Mouse (Mus musculus) 416B (cell line): ENCODE results near the gene Nup133.

Experiments
- DNase-seq: peaks from one replicate; pipeline ENCODE4 v3.0.0; 2011; ENCODE audit warnings: low read depth

Nup133 gene

DNA sequence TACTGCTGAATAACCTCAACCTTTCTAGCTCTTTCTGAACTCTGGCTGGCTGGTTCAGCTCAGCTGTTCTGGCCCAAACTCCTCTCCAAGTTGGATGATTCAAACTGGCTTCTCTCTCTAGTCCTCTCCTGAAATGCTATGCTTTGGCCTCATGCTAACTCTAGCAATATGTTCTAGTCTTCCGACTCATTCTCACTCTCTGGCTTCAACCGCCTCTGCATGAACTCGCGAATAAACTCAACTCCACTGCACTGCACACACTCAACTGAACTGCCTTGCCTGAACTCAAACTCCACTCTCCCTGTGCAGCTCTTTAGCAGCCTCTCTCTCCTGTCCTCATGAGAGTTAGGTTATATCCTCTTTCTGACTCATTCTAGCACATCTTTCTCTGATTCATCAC, 61.9 kb downstream of the Nup133 start:
- DNase-seq = no peak

DNA sequence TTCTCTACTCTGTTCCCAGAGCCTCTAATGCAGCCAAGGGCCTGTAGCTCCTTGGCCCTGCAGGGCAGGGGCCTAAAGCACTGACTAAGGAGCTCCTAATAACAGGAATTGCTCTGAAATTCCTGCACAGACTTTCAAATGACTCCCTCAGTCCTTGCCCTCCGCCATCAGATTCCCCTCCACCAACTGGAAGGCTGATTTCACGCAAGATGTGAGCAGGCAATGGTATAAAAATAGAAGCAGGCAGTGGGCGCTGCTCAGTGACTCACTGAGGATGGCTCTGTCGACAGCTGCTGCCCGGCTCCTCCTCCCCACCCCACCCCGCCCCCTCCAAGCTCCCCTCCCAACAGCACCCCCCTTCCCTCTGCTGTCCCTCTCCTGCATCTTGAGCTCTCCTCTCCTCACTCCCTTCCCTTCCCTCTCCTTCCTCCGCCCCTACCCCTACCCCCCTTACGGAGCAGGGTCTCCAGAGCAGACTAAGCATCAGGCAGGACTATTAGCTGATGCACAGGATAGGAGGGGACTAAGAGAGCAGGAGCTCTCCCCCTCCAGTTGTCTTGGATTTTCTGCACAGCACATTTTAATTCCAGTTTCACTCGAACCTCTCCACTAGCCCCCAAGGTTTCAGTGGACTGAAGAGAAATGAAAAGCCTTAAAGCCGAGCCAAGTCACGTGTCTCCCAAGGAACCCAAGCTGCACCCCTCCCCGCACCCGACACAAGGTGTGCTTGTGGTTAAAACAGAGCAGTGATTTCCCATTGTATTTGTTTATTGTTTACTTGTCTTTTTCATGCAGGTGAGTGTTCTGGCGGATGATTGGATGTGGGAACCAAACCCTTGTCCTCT, 64.1 kb downstream of the Nup133 start:
- peak; percentile 48 for DNase-seq

DNA sequence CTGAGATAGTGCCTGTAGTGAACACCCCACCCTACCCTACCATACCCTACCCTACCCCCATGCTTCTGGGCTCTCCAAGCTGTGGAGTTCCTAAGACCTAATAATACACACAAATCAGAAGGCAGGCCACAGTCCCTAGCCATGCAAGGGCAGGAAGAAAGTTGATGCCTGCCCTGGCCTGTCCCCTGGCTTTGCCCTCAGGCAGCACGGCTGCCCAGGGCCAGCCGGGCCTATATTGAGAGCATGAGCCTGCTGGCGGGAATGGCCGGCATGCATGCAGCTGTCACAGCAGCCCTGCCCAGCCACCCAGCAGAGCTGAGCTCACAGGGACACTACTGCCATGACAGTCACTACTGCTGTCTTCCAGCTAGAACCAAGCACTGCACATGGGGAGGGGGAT, 66.0 kb downstream of the Nup133 start:
- DNase-seq = no peak

DNA sequence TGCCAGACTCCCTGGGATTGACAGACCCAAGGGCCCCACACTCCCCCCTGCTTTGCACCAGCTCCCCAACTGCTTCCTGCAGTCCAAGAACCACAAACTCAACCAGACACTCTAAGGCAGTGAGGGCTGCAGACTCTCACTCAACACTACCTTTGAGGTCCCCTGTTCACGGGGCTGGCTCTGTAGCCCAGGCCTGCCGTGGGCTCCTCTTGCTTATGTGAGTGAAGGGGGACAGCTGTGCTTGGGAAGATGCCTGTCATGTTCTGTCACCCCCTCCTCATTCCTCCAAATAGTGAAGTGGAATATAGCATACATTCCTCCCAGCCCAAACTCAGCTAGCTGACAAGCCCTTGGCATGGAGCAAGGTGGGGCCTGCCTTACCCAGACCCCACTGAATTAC, 66.7 kb downstream of the Nup133 start:
- DNase-seq = no peak

DNA sequence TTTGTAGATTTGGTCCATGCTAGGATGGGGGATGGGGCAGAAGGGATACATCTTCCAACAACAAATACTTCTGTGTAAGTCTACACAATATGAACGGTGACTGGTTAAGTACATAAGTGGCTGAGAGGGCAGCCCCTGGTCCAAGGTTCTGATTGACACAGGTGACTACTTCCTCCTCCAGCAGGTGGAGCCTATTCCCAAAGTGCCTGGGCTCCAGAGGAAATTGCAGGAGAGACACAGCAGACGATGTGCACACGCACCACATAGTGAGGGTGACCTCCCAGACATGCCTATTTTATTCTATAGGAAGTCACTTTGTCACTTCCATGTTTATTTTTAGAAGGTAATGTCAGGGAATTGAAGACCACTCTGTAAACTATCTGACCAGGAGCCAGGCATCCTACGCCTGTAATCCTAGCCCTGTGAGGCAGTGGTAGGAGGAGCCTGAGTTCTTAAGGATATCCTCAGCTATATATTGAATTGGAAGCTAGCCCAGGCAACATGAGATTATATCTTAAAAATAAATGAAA, 68.2 kb downstream of the Nup133 start:
- DNase-seq = no peak

DNA sequence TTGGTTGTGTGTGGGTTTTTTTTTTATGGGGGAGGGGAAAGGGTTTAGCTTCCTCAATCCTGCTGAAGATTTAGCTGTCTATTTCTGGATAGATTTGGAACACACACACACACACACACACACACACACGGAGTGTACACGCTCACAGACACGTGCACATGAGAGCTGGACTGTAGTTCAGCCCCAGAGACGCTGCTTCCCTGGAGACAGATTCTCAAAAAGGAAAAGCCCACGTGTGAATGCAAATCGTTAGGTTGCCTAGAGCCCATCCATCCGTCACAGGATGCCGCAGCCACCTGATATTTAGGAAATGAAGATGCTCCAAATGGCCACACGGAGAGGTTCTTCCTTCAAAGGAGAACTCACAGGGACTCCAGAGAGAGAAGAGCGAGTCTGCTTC, 68.8 kb downstream of the Nup133 start:
- no peak for DNase-seq

DNA sequence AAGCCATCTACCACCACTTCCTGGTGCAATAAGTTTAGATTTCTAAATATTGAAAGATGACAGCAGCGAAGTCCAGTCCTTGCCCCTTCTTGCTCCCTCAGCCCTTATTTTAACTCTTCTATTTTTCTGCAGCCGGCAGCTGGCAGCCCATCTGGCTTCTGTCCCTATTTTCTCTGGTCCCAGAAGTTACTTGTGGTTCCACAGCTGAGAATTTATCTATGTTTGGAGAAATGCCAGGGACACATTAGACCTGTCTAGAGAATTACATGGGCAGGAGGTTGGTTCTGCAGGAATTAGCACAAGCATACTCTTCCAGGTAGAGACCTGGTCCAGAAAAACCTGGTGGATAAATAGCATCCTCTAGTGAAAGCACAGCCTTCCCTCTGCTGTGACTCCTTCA, 71.2 kb downstream of the Nup133 start:
- DNase-seq = no peak

DNA sequence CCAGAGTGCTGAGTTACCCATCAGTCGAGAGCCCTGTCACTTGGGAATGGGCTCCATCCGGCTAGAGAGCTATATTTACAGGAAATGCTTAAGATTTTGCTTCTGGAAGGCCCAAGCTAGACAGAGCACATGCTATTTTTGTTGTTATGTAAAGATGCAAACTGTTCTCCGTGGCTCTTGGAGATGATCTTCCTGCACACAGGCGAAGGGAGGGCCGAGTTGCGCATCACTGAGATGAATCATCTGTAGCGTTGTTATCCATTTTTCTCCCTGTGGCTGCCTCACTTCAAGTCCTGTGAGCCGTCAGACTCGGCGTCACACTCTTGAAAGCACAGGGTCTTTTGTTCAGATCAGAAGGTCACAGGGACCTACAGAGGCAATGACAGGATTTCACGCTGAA, 74.7 kb downstream of the Nup133 start:
- no peak for DNase-seq

DNA sequence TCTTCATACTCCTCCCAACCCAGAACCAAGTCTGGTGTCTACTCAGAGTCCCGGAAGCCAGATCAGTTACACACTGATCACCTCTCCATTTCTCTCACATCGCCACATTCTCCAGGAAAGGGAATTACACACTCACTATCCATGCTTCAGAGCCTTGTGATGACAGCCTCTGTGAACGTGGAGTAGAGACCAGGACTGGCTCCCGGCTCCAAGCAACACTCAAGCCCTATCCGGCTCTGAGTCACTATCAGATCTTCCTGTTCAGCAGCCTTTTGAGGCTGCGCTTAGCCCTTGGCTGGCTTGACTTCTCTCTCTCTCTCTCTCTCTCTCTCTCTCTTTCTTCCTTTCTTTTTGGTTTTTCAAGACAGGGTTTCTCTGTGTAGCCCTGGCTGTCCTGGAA, 75.7 kb downstream of the Nup133 start:
- DNase-seq = peak; percentile 49

DNA sequence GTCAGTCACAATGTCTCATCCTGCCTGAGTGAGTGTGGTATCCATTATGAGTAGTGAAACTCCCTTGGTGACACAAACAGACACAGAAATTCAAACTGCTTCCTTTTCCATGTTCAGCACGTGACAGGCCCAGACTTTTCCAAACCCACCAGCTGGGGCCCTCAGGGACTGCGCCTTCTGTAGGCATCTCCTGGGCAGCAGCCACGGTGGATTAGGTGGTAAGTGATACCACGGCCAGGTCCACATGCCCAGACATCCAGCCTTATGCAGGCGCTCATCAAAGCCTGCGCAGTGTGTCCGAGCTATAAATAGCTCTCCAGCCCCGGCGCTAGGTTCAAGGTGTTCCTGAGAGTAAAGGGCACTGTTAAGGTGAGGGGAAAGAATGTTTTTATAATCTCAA, 77.0 kb downstream of the Nup133 start:
- DNase-seq = no peak

DNA sequence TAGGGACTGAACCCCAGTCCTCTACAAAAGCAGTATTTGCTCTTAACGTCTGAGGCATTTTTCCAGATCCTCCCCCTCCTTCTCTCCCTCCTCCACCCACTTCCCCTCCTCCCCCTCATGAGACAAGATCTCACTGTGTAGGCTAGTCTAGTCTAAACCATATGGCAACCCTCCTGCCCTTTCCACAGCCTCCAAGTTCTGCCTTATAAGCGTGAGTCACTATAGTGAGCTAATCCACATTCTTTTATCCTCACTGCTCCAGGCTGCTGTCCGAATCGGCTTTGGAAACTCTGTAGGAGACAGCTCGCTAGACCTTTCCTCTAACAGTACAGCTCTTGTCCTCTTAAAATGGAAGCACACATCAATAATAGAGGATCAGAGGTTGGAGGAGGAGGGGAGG, 82.1 kb downstream of the Nup133 start:
- no peak for DNase-seq

DNA sequence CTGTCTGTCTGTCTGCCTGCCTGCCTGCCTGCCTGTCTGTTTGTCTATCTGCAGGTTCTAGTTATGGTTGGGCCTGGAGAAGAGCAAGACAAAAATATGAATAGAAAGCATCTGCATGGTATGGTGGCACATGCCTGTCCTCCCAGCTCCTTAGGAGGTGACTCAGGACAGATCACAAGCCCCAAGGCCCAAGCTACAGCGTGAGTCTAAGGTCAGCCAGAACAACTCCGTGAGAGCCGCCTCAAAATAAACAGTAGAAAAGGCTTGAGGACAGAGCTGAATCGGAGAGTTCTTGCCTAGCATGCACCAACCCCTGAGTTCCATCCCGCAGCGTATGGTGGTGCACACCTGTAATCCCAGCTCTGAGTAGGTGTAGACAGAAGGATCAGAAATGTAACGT, 83.3 kb downstream of the Nup133 start:
- no peak for DNase-seq

DNA sequence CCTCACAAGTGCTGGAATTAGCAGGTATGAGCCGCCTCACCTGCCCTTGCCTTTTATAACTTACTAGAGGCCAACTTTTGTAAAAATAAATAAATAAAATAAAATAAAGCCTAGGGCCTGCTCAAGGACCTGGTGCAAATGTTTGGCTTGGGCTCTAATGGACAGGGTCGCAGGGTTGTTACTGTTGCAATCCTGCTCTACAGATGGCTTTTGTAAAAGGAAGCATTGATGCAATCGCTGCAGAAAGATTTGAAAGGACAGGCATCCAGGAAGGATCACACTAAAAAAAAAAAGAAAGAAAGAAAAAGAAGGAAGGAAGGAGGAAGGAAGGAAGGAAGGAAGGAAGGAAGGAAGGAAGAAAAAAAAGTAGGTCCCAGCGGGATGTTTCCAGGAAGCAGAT, 88.7 kb downstream of the Nup133 start:
- no peak for DNase-seq

DNA sequence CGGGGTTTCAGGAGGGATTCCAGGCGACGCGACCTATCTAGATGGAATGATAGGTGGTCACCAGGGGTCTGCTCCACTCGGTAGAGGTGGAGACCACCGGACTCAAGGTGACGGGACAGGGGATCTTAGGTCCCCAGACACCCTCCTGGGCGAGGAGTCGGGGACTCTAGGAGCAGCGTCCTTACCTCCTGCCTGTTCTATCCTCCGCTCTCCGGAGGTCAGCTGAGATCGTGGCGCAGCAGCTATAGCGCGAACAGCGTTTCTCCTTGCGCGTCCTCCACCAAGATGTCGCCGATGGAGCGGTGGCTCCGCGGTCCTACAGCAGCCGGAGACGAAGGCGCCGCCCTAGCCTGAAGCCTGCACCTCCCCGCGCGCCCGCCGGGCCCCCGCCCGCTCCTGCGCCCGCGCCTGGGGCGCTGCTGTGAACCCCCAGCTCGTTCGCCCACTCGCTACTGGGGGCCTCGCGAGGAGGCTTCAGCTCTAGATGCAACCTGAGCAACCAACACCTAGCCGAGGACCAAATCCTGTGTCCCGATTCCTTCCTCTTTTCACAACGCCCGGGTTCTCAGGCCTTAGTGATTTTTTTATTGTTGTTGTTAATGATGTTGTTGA, 89.3 kb downstream of the Nup133 start, which contains the start of gene Ccsap:
TSS of gene Ccsap (minus strand) at position 562 of the 612 bp plus-strand sequence.
- DNase-seq = no peak

DNA sequence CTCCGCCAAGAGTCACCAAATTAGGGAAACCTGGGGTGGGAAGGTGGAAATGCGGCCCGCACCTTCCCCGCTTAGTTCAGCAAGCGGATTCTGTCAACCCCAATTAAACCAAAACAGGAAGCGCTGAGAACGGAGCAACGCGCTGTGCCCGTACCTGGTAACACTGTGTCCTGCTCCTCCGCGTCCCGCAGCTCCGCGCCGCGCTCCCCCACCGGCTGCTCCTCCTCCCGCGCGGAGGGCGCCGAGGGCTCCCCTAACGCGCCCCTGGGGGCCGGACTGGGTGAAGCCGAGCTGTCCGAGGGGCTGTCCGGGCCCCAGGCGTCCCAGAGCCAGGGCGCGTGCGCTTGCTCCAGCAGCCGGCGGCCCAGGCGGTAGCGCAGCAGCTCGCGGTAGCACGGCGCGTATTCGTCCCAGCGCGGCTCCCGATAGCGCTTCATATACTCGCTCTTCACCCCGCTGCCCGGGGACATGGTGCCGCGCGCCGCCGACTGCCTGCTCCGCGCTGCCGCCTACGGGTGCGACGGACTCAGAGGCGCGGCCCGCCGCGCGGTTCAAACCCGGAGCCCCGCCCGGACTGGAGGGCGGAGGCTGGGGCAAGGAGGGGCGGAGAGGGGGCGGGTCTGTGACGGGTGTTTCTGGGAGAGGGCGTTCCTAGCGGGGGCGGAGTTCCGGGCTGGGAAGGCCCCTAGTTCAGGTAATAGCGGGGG, 90.0 kb downstream of the Nup133 start:
- DNase-seq = peak; percentile 89

DNA sequence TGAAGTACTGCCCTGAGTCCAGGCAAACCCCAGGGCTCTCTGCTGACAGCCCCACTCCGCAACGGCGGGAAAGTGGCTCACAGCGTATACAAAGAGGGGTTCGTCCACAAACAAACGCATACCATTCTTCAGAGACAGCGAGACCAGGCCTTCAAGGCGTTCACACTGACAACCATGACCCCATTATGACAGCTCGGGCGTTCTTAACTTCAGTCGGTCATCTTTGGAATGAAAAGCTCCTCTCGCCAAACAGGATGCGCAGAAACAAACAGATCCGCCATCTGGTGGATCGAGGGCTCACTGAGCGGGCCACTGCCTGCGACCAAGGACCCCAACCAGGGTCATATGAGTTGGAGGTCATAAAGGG, 90.5 kb downstream of the Nup133 start:
- peak; percentile 60 for DNase-seq

DNA sequence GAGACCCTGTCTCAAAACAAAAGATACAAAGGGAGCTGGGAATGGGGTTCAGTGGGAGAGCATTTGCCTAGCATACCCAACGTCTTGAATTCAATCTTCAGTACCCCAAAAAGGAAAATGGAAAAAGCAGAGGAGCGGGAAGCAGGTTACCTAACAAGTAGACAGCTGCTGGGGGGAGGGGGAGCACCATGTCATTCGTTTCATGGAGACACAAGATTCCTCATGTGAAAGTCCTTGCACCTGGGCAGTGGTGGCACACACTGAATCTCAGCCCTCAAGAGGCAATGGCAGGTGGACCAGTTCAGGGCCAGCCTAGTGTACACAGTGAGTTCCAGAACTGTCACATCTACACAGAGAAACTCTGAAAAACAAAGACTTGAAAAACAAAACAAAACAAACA, 91.7 kb downstream of the Nup133 start:
- no peak for DNase-seq

DNA sequence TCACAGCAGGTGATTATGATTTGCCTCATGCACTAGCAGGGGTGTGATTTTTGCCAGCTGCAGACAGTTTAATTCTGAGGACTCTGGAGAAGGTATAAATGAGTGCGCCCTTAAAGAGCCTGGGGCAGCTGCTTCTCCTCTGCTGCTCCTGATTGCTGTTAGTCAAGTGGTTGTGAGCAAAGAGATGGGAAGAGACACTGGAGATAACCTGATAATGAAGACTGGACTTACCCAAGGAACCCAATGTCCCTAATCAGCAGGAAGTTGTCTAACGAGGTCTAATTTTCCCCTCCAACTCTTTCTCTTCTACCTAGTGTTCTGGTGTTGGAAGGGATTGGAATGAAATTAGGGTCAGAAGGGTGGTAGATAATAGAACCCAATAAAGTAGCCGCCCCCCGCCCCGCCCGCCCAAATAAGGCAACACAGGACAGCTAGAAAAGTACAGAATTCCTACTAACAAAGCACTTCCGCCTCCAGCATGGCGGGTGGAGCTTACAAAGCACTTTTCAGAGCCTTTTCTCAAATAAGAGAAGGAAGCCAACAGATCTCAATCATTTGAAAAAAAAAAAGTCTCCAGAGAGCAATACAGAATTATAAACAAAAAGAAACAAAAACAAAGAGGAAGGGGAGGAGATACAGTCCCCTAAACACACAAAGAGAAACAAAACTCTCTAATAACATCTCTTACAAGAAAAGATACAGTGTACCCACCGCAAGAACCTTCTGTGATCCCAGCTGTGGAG, 94.2 kb downstream of the Nup133 start:
- DNase-seq = no peak

DNA sequence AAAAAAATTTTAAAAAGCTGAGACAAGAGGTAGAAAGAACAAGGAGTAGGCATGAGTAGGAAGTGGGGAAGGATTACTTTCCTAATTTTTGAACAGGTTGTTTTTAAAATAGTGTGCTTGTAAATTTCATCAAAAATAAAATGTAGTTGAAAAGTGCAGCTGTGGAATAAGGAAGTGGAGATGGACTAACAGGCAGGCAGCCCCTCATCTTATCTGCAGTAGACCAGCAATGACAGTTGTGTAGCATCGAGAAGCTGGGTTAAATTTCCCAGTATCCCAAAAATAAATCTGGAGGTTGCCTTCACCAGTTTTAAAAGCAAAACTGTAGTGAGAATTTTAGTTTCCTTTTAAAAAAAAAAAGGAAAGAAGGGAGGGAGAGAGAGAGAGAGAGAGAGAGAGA, 94.8 kb downstream of the Nup133 start:
- DNase-seq = no peak

DNA sequence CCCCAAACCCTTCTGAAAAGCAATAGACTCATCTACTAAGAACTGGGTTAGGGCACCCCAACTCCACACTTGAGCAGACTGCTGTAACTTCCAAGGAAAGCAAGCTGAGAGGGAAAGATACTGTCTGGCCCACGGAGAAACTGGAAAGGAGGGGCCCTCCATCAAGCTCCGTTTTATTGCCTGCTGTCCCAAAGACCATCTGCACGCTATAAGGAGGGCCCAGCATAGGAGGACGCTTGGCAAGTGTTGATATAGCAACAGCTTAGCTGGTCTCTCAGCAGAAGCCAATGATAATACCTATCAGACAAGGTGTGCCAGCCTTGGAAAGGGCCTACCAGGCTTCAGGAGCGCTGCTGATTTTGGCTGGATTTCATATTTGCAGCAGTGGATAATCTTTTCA, 97.5 kb downstream of the Nup133 start:
- no peak for DNase-seq

DNA sequence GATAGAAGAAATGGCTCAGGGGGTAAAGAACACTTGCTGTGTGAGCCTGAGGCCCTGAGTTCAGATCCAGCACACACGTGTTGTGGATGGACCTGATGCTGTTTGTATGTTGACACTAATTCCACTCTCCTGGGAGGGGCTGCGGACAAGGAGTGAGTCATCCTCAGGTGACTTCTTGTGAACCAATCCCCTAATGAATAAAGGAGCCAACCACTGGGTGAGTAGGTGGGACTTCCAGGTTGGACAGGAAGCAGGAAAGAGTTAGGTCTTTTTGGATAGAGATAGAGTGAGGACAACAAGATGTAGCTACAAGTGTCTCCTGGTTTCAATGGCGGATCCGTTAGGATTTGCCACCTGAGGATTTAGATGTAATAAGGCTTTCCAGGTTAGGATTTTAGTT, 99.7 kb downstream of the Nup133 start:
- DNase-seq = peak; percentile 27

DNA sequence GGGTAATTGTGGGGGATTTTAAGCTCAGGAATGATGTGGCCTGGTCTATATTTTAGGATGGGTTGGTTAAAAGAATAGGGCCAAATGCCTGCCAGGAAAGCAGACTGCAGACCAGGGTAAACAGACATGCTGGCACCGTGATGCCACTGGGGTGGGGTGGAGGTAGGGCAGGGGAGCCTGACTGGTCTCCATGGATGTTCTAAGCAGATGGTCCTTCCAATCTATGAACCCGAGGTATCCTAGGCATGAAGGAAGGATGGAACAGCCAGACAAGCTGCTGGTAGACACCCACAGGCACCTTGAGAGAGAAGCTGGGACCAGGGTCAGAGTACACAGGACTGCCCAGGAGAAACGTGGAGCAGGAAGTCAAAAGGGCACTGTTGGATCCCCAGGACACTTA, 101.5 kb downstream of the Nup133 start:
- no peak for DNase-seq
